Mouse (Mus musculus) olfactory bulb, adult 2 months (tissue): ENCODE measurements around the gene Entpd1.

Experiments
- CTCF ChIP-seq: fragments of 200-500 bp; IDR thresholded peaks from 2 replicates; pipeline ENCODE4 v1.5.1; 2012; ENCODE audit warnings: low read depth, mild to moderate bottlenecking, low read length, moderate library complexity; ENCODE audit not compliant: insufficient read depth
- POLR2A ChIP-seq: fragments of 200-500 bp; IDR thresholded peaks from 2 replicates; pipeline ENCODE4 v1.6.1; 2012; ENCODE audit warnings: mild to moderate bottlenecking, low read depth, low read length, moderate library complexity; ENCODE audit not compliant: insufficient read depth

DNA sequence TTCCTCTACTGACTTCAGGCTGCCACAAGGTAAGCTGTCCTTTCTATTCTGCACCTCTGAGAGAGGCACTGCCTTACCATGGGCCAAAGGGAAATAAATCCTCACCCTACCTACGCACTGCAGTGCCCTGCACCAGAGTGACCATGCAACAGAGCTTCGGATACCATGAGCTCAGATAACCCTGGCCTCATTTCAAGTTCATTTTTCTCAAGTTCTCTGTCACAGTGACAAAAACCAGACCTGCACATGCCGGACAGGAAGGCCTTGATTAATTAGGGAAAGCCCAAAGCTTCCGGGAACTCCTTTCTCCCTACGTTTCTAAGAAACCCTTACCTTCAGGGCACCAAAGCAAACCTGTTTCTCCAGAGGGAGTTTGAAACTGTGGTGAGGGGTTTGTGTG lies 30.5 kb upstream of the Entpd1 start:
- TF ChIP-seq POLR2A (no peak), CTCF (no peak)
